Mouse (Mus musculus): ENCODE data around the gene Baat. TPM values are rescaled to one million over a fixed set of nuclear protein-coding genes. Genes with fewer than 3 reads are reported as not detected.
A peak's percentile ranks its signal among the peaks of the same experiment; 100 is the strongest.
"Not testable (repeated sequence)": the region's sequence is repeated elsewhere in the genome, so short reads cannot be mapped to it uniquely, and the experiment has no call there.

The Baat gene
- polyA plus RNA-seq, 1 experiment from 2014 or later = not detected

GRCm38 (mm10) chr4:49520572-49521340 is 14.4 kb upstream of the Baat start, which contains the start of the genes Mrpl50 and Zfp189:
TSS of gene Mrpl50 (minus strand) at chr4:49521093.
TSS of gene Zfp189 (plus strand) at chr4:49521176.
- Histone ChIP-seq H3K4me3 (peak within 1 kb of the TSS; percentile 77), H3K27ac (peak within 1 kb of the TSS; percentile 89), H3K9me3 (no peaks in the 10 kb centered on the region), H3K36me3 (peaks cover 38% of the 10 kb centered on the region), H3K4me1 (peaks cover 9% of the 10 kb centered on the region; the same call in 1 of the 2 replicates), H3K27me3 (ENCODE audit: insufficient read depth, poor library complexity, severe bottlenecking) (no peaks in the 10 kb centered on the region)
- DNase-seq (ENCODE audit: low spot score) = peak; percentile 99
- WGBS = under 1% methylated on average over 41 of the region's 41 CpGs

GRCm38 (mm10) chr4:49519476-49519875 is 13.1 kb upstream of the Baat start:
- H3K4me1 ChIP-seq = peaks cover 9% of the 10 kb centered on the region; the same call in 1 of the 2 replicates
- no peaks in the 10 kb centered on the region for H3K9me3 ChIP-seq
- H3K36me3 ChIP-seq = peaks cover 33% of the 10 kb centered on the region
- 74% methylated on average over 5 of the region's 5 CpGs for WGBS
- no peak for DNase-seq (ENCODE audit: low spot score)
- H3K27me3 ChIP-seq (ENCODE audit: insufficient read depth, poor library complexity, severe bottlenecking) = no peaks in the 10 kb centered on the region
- H3K4me3 ChIP-seq = peak overlapping the region; percentile 77
- no peak overlapping the region for H3K27ac ChIP-seq

- H3K4me3 ChIP-seq = no peak overlapping the region
- no peak overlapping the region for H3K27ac ChIP-seq
- H3K36me3 ChIP-seq = peaks cover 38% of the 10 kb centered on the region
- no peaks in the 10 kb centered on the region for H3K27me3 ChIP-seq (ENCODE audit: insufficient read depth, poor library complexity, severe bottlenecking)
- H3K4me1 ChIP-seq = 0 out of 2 replicates have a peak, but pooled peaks cover 2% of the 10 kb centered on the region
- DNase-seq (ENCODE audit: low spot score) = no peak
- no peaks in the 10 kb centered on the region for H3K9me3 ChIP-seq
- WGBS = 95% methylated on average over 6 of the region's 6 CpGs
These were observed 8.1 kb upstream of the Baat start for GRCm38 (mm10) chr4:49514441-49514840.

- H3K36me3 ChIP-seq = peaks cover 29% of the 10 kb centered on the region
- DNase-seq (ENCODE audit: low spot score) = no peak
- no peaks in the 10 kb centered on the region for H3K4me1 ChIP-seq
- no peak overlapping the region for H3K27ac ChIP-seq
- H3K27me3 ChIP-seq (ENCODE audit: insufficient read depth, poor library complexity, severe bottlenecking) = no peaks in the 10 kb centered on the region
- H3K4me3 ChIP-seq = no peak overlapping the region
- 88% methylated on average over 4 of the region's 4 CpGs for WGBS
- H3K9me3 ChIP-seq = no peaks in the 10 kb centered on the region
These were observed 6.3 kb upstream of the Baat start for GRCm38 (mm10) chr4:49512636-49513035.

GRCm38 (mm10) chr4:49510236-49510835 is 4.0 kb upstream of the Baat start:
- not testable (repeated sequence) for H3K27ac ChIP-seq; DNase-seq (ENCODE audit: low spot score); H3K9me3 ChIP-seq; H3K4me3 ChIP-seq; H3K27me3 ChIP-seq (ENCODE audit: insufficient read depth, poor library complexity, severe bottlenecking); H3K4me1 ChIP-seq
- peaks cover 25% of the 10 kb centered on the region for H3K36me3 ChIP-seq
- 100% methylated on average over 1 of the region's 1 CpGs for WGBS

GRCm38 (mm10) chr4:49509183-49509582 is 2.8 kb upstream of the Baat start:
- no peak overlapping the region for H3K27ac ChIP-seq
- H3K9me3 ChIP-seq = no peaks in the 10 kb centered on the region
- no peak for DNase-seq (ENCODE audit: low spot score)
- 0 out of 2 replicates have a peak, but pooled peaks cover 6% of the 10 kb centered on the region for H3K4me1 ChIP-seq
- 81% methylated on average over 2 of the region's 2 CpGs for WGBS
- no peaks in the 10 kb centered on the region for H3K27me3 ChIP-seq (ENCODE audit: insufficient read depth, poor library complexity, severe bottlenecking)
- H3K36me3 ChIP-seq = peaks cover 21% of the 10 kb centered on the region
- H3K4me3 ChIP-seq = no peak overlapping the region

GRCm38 (mm10) chr4:49503563-49503962 is 2.8 kb downstream of the Baat start:
- WGBS = 79% methylated on average over 1 of the region's 1 CpGs
- Histone ChIP-seq H3K27ac (no peak overlapping the region), H3K27me3 (ENCODE audit: insufficient read depth, poor library complexity, severe bottlenecking) (no peaks in the 10 kb centered on the region), H3K9me3 (no peaks in the 10 kb centered on the region), H3K4me3 (no peak overlapping the region), H3K4me1 (0 out of 2 replicates have a peak, but pooled peaks cover 6% of the 10 kb centered on the region), H3K36me3 (no peaks in the 10 kb centered on the region)
- DNase-seq (ENCODE audit: low spot score) = no peak

- 80% methylated on average over 3 of the region's 3 CpGs for WGBS
- not testable (repeated sequence) for H3K27ac ChIP-seq, H3K9me3 ChIP-seq
These were observed 20.3 kb downstream of the Baat start for GRCm38 (mm10) chr4:49485934-49486650.

GRCm38 (mm10) chr4:49485442-49485841 is 20.9 kb downstream of the Baat start:
- H3K4me1 ChIP-seq = no peaks in the 10 kb centered on the region
- no peaks in the 10 kb centered on the region for H3K9me3 ChIP-seq
- DNase-seq (ENCODE audit: low spot score) = no peak
- no peak overlapping the region for H3K27ac ChIP-seq
- 0 out of 2 replicates have a peak, but pooled peaks cover 4% of the 10 kb centered on the region for H3K27me3 ChIP-seq (ENCODE audit: insufficient read depth, poor library complexity, severe bottlenecking)
- no peak overlapping the region for H3K4me3 ChIP-seq
- no peaks in the 10 kb centered on the region for H3K36me3 ChIP-seq

More at GRCm38 (mm10) chr4:49485934-49486650, 20.3 kb downstream of the Baat start:
- not testable (repeated sequence) for H3K27me3 ChIP-seq (ENCODE audit: insufficient read depth, poor library complexity, severe bottlenecking); H3K4me1 ChIP-seq; DNase-seq (ENCODE audit: low spot score); H3K4me3 ChIP-seq; H3K36me3 ChIP-seq

- Histone ChIP-seq H3K36me3 (no peaks in the 10 kb centered on the region), H3K27ac (no peak overlapping the region), H3K4me1 (no peaks in the 10 kb centered on the region), H3K27me3 (ENCODE audit: insufficient read depth, poor library complexity, severe bottlenecking) (0 out of 2 replicates have a peak, but pooled peaks cover 4% of the 10 kb centered on the region), H3K4me3 (no peak overlapping the region), H3K9me3 (no peaks in the 10 kb centered on the region)
- WGBS = 40% methylated on average over 3 of the region's 3 CpGs
- no peak for DNase-seq (ENCODE audit: low spot score)
These were observed 25.5 kb downstream of the Baat start for GRCm38 (mm10) chr4:49480896-49481295.

GRCm38 (mm10) chr4:49480104-49480760 is 26.1 kb downstream of the Baat start:
- H3K4me1 ChIP-seq = no peaks in the 10 kb centered on the region
- H3K27me3 ChIP-seq (ENCODE audit: insufficient read depth, poor library complexity, severe bottlenecking) = 0 out of 2 replicates have a peak, but pooled peaks cover 4% of the 10 kb centered on the region
- 16% methylated on average over 21 of the region's 21 CpGs for WGBS
- no peaks in the 10 kb centered on the region for H3K9me3 ChIP-seq
- H3K4me3 ChIP-seq = peak overlapping the region; percentile 22
- DNase-seq (ENCODE audit: low spot score) = no peak
- no peak overlapping the region for H3K27ac ChIP-seq
- no peaks in the 10 kb centered on the region for H3K36me3 ChIP-seq

GRCm38 (mm10) chr4:49479035-49479434 is 27.3 kb downstream of the Baat start:
- H3K9me3 ChIP-seq; H3K36me3 ChIP-seq; DNase-seq (ENCODE audit: low spot score); H3K27me3 ChIP-seq (ENCODE audit: insufficient read depth, poor library complexity, severe bottlenecking); H3K4me1 ChIP-seq; H3K4me3 ChIP-seq; H3K27ac ChIP-seq: not testable (repeated sequence)
- WGBS = 32% methylated on average over 2 of the region's 2 CpGs

Data from heart, embryonic 10.5 days (tissue).